Mouse (Mus musculus) liver, embryonic 14.5 days (tissue): ENCODE measurements around the gene Pth1r.

Source experiments
- CTCF ChIP-seq: IDR thresholded peaks from 2 replicates; pipeline ENCODE4 v1.5.1; 2016; ENCODE audit warnings: antibody characterized with exemption, low read depth, control low read depth
- EP300 ChIP-seq: IDR thresholded peaks from 2 replicates; pipeline ENCODE4 v1.6.1; 2016; ENCODE audit warnings: antibody characterized with exemption, low read depth

DNA sequence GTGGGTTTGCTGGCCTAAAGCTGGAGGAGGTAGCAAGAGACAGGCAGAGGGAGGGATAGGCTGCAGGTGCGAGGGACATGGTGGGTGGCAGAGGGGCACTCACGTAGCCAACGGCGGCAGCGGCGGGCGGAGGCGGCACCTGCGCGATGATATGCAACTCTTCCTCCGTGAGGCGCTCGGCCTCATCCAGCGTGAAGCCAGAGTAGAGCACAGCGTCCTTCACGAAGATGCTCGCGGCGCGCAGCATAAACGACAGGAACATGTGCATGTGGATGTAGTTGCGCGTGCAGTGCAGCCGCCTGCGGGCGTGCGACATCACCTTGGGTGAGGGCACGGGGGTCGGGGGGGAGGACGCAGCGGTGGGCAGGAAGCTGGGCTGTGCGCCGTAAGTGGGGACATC is 20.1 kb downstream of the Pth1r start:
- no peak for TF ChIP-seq CTCF
- no peak for TF ChIP-seq EP300
